Mouse (Mus musculus) lung, postnatal 14 days (tissue): ENCODE data around the gene 2300009A05Rik.

ENCODE experiments used
- DNase-seq: peaks from one replicate; pipeline ENCODE4 v3.0.0; 2021

2300009A05Rik gene

GRCm38 (mm10) chr9:63346029-63346428 is 53.0 kb downstream of the 2300009A05Rik start:
- no peak for DNase-seq
